Mouse (Mus musculus) bone marrow macrophage, adult 2 months (primary cell): ENCODE data around the gene Zdhhc3.

Experiments used
- CTCF ChIP-seq: IDR thresholded peaks from 2 replicates; pipeline ENCODE4 v1.5.1; 2012; ENCODE audit warnings: low read depth, mild to moderate bottlenecking, low read length, moderate library complexity
- POLR2A ChIP-seq: IDR thresholded peaks from 2 replicates; pipeline ENCODE4 v1.6.1; 2012; ENCODE audit warnings: mild to moderate bottlenecking, low read depth, low read length, borderline replicate concordance

DNA sequence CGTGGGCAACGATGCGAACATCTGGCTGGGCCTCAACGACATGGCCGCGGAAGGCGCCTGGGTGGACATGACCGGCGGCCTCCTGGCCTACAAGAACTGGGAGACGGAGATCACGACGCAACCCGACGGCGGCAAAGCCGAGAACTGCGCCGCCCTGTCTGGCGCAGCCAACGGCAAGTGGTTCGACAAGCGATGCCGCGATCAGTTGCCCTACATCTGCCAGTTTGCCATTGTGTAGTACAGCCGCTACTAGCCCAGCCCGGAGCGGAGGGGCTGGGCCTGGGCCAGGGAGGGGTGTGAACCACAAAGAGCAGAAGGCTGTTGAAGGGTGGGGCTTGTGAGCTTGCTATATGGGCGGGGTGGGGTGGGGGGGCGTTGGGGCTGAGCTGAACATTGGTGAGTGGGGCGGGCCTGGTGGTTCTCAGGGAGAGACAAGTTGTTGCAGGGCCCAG lies 43.9 kb upstream of the Zdhhc3 start:
- TF ChIP-seq POLR2A (no peak), CTCF (no peak)
